Mouse (Mus musculus) CH12.LX (cell line): ENCODE results near the gene Rims1. TPM values are rescaled to one million over a fixed set of nuclear protein-coding genes. Genes with fewer than 3 reads are reported as not detected.

ENCODE experiments used
- DNase-seq: peaks from one replicate; pipeline ENCODE4 v3.0.0-alpha.2; 2013; ENCODE audit errors: extremely low read depth
- H3K27ac ChIP-seq: 2 replicates; pipeline ENCODE4 v1.5.1; 2012; ENCODE audit warnings: low read depth, mild to moderate bottlenecking, control low read depth, moderate library complexity; ENCODE audit not compliant: insufficient read depth
- H3K27me3 ChIP-seq: replicated peaks from 2 replicates; pipeline ENCODE3; 2012; ENCODE audit warnings: inconsistent platforms
- H3K36me3 ChIP-seq, 2 experiments: replicated peaks in 1 of 2; 2 replicates each; pipeline versions ENCODE3 to v1.6.1; 2012; ENCODE audit warnings: inconsistent platforms in 1 of 2, low read length in 1 of 2, mild to moderate bottlenecking in 1 of 2, mixed read lengths in 1 of 2, moderate library complexity in 1 of 2; ENCODE audit not compliant: control insufficient read depth in 1 of 2, insufficient read depth in 1 of 2
- H3K4me1 ChIP-seq, 2 experiments: 2 replicates each; pipeline ENCODE4 v1.6.1; 2012; ENCODE audit warnings: inconsistent platforms in 1 of 2, moderate library complexity in 1 of 2; ENCODE audit not compliant: insufficient read depth in 2 of 2, control insufficient read depth in 1 of 2
- H3K4me2 ChIP-seq: 2 replicates; pipeline ENCODE4 v1.6.1; 2012; ENCODE audit warnings: low read depth, mild to moderate bottlenecking, control low read depth; ENCODE audit not compliant: poor library complexity, insufficient read depth, severe bottlenecking
- H3K4me3 ChIP-seq, 3 experiments: fragments of 150-350 bp in 1 of 3; sonication (generic) in 1 of 3; replicated peaks in 1 of 3; 2 replicates each; pipeline versions ENCODE3 to v1.5.1; 2011 to 2012; ENCODE audit warnings: low read depth in 2 of 3, low read length in 2 of 3, mild to moderate bottlenecking in 2 of 3, moderate library complexity in 2 of 3, control low read depth in 1 of 3, improper control_type of control experiment in 1 of 3, inconsistent platforms in 1 of 3, mixed read lengths in 1 of 3; ENCODE audit not compliant: poor library complexity in 1 of 3
- H3K79me2 ChIP-seq: replicated peaks from 2 replicates; pipeline ENCODE4 v1.6.1; 2012; ENCODE audit warnings: mild to moderate bottlenecking, moderate library complexity; ENCODE audit not compliant: control insufficient read depth, poor library complexity, insufficient read depth, severe bottlenecking; ENCODE audit errors: extremely low read depth
- H3K9ac ChIP-seq: 2 replicates; pipeline ENCODE4 v1.6.1; 2012; ENCODE audit warnings: low read depth, mild to moderate bottlenecking, control low read depth, moderate library complexity; ENCODE audit not compliant: insufficient read depth
- H3K9me3 ChIP-seq: replicated peaks from 2 replicates; pipeline ENCODE3; 2012; ENCODE audit warnings: low read length, inconsistent platforms, mixed read lengths
- CTCF ChIP-seq, 2 experiments: IDR thresholded peaks in 1 of 2; conservative IDR thresholded peaks in 1 of 2; 2 replicates each; pipeline ENCODE4 v1.5.1; 2011 to 2012; ENCODE audit warnings: low read depth in 2 of 2, low read length in 2 of 2, improper control_type of control experiment in 1 of 2, inconsistent platforms in 1 of 2, mild to moderate bottlenecking in 1 of 2, moderate library complexity in 1 of 2
- JUN ChIP-seq: IDR thresholded peaks from 2 replicates; pipeline ENCODE4 v1.6.1; 2011; ENCODE audit warnings: low read depth, mild to moderate bottlenecking, low read length, improper control_type of control experiment, moderate library complexity; ENCODE audit not compliant: insufficient read depth
- KAT2A ChIP-seq: IDR thresholded peaks from 2 replicates; pipeline ENCODE4 v1.6.1; 2012; ENCODE audit warnings: low read length, improper control_type of control experiment, inconsistent platforms; ENCODE audit not compliant: insufficient replicate concordance
- MAX ChIP-seq: IDR thresholded peaks from 2 replicates; pipeline ENCODE4 v1.6.1; 2011; ENCODE audit warnings: low read length, improper control_type of control experiment
- MEF2A ChIP-seq: IDR thresholded peaks from 2 replicates; pipeline ENCODE4 v1.6.1; 2014; ENCODE audit warnings: low read depth, mild to moderate bottlenecking, inconsistent platforms, low read length, improper control_type of control experiment, borderline replicate concordance
- MYC ChIP-seq: IDR thresholded peaks from 2 replicates; pipeline ENCODE4 v1.6.1; 2011; ENCODE audit warnings: low read depth, mild to moderate bottlenecking, improper control_type of control experiment, low read length
- RAD21 ChIP-seq: IDR thresholded peaks from 2 replicates; pipeline ENCODE4 v1.6.1; 2011; ENCODE audit warnings: low read depth, mild to moderate bottlenecking, low read length, improper control_type of control experiment, moderate library complexity
- SMC3 ChIP-seq: IDR thresholded peaks from 2 replicates; pipeline ENCODE4 v1.6.1; 2011; ENCODE audit warnings: low read depth, low read length, improper control_type of control experiment
- UBTF ChIP-seq: IDR thresholded peaks from 2 replicates; pipeline ENCODE4 v1.6.1; 2012; ENCODE audit warnings: low read depth, mild to moderate bottlenecking, inconsistent platforms, low read length, improper control_type of control experiment, moderate library complexity
- USF2 ChIP-seq: conservative IDR thresholded peaks from 2 replicates; pipeline ENCODE4 v1.6.1; 2011; ENCODE audit warnings: low read depth, low read length, improper control_type of control experiment
- ZC3H11A ChIP-seq: IDR thresholded peaks from 2 replicates; pipeline ENCODE4 v1.6.1; 2012; ENCODE audit warnings: low read depth, mild to moderate bottlenecking, inconsistent platforms, low read length, improper control_type of control experiment
- ZNF384 ChIP-seq: IDR thresholded peaks from 2 replicates; pipeline ENCODE4 v1.6.1; 2012; ENCODE audit warnings: low read depth, low read length, improper control_type of control experiment, inconsistent platforms
- dilution Hi-C: fragments of 300-500 bp; cut with MboI; formaldehyde crosslinking; loops from 2 replicates; pipeline ENCODE4 v1.14.3; 2020; ENCODE audit warnings: low sequenced_read_pairs; ENCODE audit not compliant: extremely low pct_unique_long_range_greater_than_20kb, extremely low pct_ligation_motif_present
- in situ Hi-C: fragments of 300-500 bp; cut with MboI; formaldehyde crosslinking; loops from 3 replicates; pipeline ENCODE4 v1.14.3; 2019; ENCODE audit warnings: low sequenced_read_pairs, low pct_ligation_motif_present, low pct_unique_long_range_greater_than_20kb, mixed read lengths
- polyA plus RNA-seq: library from polyadenylated mRNA; unstranded; fragments of >175 nt; gene quantifications from 2 replicates; pipeline ENCODE4 v1.2.1, GENCODE M21; 2012; ENCODE audit warnings: low read depth; ENCODE audit not compliant: insufficient read length
- total RNA-seq, 2 experiments: library from RNA; depleted of rRNA; stranded (reverse); fragments of 300-350 nt in 1 of 2; fragments of >200 nt in 1 of 2; gene quantifications; 2 replicates each; pipeline ENCODE4 v1.2.3; 2012 to 2014

The Rims1 gene
- total and polyA plus RNA-seq, 3 experiments, result not detected

GRCm38 (mm10) chr1:22248898-22249386 is 556.9 kb downstream of the Rims1 start:
- Histone ChIP-seq H3K4me1 (no peaks in the 10 kb centered on the region), H3K9me3 (no peaks in the 10 kb centered on the region), H3K27ac (no peak overlapping the region), H3K4me2 (no peak overlapping the region), H3K36me3 (no peaks in the 10 kb centered on the region), H3K4me3 (no peak overlapping the region), H3K79me2 (no peaks in the 10 kb centered on the region), H3K9ac (no peak overlapping the region), H3K27me3 (no peaks in the 10 kb centered on the region)
- dilution Hi-C loops (no loop called here), in situ Hi-C loops (no loop called here)
- no peak for DNase-seq
- TF ChIP-seq RAD21 (no peak), ZNF384 (no peak), ZC3H11A (no peak), MAX (no peak), MEF2A (no peak), UBTF (no peak), MYC (no peak), KAT2A (no peak), JUN (no peak)

GRCm38 (mm10) chr1:22245748-22246147 is 560.0 kb downstream of the Rims1 start:
- H3K79me2 ChIP-seq, result no peaks in the 10 kb centered on the region
- no peak for DNase-seq
- TF ChIP-seq CTCF (conservative IDR thresholded peaks at IDR 0.05 in 1 of 2, IDR thresholded peaks at IDR 0.05 in 1 of 2; ENCODE audit: low read depth in 2 of 2, low read length in 2 of 2) (no peak), SMC3 (no peak), USF2 (no peak)
- TF ChIP-seq, all 38 proteins: peak for 0
- dilution Hi-C loops (no loop called here), in situ Hi-C loops (no loop called here)
- H3K27ac ChIP-seq, result no peak overlapping the region
- no peak overlapping the region for H3K9ac ChIP-seq
- no peaks in the 10 kb centered on the region for H3K27me3 ChIP-seq
- H3K36me3 ChIP-seq, result no peaks in the 10 kb centered on the region
- no peaks in the 10 kb centered on the region for H3K4me1 ChIP-seq
- H3K9me3 ChIP-seq, result no peaks in the 10 kb centered on the region
- H3K4me2 ChIP-seq, result no peak overlapping the region
- H3K4me3 ChIP-seq, result no peak overlapping the region
